Mouse (Mus musculus) liver, adult (tissue): ENCODE data around the gene Baz2b.

Experiments used
- GATA4 ChIP-seq: IDR thresholded peaks from 2 replicates; pipeline ENCODE4 v1.6.1; 2014; ENCODE audit warnings: mild to moderate bottlenecking, low read length; ENCODE audit not compliant: insufficient replicate concordance

Baz2b gene

DNA sequence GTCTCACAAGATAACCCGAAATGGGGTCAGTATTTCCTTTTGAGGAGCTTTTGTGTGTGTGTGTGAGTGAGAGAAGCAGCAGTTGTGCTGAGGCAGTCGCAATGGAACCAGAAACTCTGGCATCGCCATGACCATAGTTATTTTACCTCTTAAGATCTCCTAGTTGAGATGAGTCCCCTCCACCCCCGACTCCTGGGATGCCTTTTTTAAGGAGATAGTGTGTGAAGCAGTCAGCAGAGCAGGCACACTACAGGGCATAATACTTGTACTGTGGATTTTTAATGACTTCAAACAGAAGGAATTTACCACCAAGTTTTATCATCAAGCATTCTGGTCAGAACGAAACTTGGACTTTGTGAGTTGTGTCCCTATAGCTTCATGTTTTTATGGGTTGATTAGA, 1.2 kb upstream of the Baz2b start:
- TF ChIP-seq GATA4 = no peak

DNA sequence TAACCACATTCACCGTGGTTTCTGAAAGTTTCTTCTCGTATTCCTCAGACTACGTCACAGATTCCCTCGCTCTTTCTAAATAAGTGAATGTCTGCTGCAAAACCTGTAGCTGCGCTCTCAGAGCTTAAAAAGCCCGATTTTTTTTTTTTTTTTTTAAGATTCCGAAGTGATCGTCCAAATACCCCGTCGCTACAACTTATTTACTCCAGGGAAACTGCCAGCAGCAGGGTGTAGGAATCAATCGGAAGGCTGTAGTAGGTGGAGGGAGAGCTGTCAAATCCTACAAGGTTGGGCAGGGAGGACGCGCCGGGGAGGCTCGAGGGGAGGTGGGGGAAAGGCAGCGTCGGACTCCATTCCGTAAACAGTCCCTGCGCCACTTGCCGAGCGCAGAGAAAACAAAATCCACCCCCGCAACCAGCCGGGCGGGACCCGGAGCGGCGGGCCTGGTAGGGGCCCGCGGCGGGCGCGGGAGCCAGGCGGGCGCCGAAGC, 472 bp downstream of the Baz2b start:
- TF ChIP-seq GATA4 = no peak

DNA sequence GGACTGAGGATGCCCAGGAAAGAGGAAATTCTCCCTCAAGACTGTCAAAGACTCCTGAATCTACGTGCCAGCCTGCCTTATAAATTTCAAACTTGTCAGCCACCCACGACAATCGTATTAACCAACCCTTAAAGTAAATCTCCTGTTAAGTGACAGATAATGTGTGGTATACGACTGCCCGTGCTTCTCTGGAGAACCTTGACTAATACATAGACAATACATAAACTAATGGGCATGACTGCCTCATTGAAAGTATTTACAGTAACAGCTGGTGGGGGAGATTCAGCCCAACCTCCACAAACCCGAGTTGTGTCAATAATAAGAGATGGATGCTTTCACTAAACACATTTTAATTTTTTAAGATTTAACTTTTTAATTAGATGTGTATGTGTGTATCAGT, 3.8 kb downstream of the Baz2b start:
- no peak for TF ChIP-seq GATA4

DNA sequence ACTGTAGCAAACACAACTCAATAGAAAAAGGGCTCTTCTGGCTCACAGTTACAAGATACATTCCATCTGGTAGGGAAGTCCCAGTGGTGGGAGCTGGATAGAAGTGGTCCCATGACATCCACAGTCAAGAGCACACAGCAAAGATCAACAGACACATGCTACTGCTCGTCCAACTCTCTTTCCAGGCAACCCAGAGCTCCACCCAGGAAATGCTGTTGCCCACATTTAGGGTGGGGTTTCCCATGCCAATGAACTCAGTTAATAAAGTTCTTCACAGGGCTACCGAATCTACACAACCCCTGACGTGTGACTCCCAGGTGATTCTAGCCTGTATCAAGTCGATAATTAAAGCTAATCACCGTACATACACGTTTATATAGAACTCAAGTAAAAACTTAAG, 5.5 kb downstream of the Baz2b start:
- no peak for TF ChIP-seq GATA4

DNA sequence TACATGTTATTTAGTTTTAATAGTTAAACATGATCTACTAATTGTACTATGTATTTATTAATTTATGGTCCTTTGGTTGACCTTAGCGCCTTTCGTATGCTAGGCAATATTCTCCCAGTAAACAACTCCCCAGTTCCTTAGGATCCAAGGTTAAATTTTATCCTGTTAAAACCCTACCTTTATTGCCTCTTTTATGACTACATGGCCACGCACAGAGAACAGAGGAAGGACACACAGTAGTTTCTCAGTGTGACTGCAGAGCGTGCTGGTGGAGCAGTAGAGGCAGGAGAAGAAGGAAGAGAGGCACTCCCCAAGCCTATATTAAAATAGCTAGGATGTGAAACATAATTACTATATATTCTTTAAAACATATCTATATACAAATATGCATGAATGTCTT, 5.9 kb downstream of the Baz2b start:
- no peak for TF ChIP-seq GATA4

DNA sequence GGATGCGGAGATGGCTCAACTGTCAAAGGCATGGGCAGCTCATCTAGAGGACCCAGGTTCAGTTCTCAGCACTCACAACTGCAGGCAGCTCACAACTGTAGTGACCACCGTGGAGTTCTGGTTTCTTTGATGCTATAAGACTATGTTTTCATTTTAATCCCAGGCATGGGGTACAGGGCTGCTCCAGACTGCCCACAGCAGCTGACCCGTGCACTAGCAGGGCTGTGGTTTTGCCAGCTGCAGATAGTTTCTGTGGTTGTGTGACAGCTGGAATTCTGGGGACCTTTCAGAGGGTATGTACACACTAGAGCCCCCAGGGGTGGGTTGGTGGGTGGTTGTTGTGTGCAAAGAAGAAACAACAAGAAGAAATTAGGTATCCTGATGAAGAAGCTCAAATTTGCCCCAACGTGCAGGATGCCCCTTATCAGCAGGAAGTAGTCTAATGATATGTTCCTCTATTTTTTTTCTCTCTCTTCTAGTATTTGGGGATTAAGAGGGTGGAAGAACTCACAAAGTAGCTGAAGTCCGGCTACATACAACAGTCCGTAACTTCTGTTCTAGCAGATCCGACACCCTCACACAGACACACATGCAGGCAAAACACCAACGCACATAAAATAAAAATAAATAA, 6.6 kb downstream of the Baz2b start:
- TF ChIP-seq GATA4 = no peak

DNA sequence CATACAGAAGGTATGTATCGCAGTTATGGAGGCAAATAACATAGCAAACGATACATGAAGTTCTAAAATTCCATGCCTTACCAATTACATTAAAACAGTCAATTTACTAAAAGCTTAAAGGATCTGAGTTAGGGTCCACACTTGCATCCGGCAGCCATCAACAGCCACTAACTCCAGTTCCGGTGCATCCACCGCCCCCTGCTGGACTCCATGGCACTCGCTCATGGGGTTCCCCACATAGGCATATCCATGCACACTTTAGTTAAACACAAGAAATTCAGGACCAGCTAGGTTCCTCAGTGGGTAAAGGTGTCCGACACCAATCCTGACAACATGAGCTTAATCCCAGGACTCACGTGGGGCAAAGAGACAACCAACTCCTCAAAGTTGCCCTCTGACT, 9.0 kb downstream of the Baz2b start:
- TF ChIP-seq GATA4 = no peak

DNA sequence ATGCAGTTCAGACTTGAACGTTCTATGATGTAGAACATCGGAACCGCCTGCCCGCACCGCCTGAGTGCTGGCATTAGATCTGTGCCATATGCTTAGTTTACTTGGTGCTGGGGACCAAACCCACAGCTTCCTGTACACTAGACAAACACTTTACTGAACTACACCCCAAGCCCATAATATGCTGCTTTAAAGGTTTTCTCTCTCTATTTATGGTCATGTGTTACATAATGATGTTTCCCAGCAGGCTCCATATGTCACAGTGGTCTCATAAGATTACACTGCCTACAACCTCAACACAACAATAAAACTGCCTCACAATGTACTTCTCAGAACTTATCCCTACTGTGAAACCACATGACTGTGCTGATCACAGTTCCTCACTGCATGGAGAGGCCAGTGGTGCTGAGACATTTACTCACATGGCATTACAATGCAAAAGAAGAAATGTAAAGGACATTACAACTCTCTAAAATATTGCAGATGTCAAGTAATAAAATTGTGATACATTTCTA, 9.5 kb downstream of the Baz2b start:
- no peak for TF ChIP-seq GATA4

DNA sequence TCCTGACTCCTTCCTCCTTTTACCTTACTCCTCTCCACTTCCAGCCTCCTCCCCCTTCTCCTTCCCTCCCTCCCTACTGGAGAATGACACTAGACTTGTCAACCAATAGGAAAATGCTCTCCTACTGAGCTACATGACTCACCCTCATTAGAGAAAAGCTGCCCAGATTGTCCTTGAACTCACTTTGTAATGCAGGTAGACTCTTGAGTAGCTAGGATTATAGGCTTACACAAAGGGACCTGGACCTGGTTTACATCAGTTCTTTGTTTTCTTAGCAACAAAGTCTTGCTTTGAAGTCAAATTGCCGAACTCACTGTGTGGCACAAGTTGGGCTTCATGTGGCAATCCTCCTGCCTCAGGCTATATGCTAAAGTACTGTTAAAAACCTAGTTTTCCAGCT, 12.8 kb downstream of the Baz2b start:
- no peak for TF ChIP-seq GATA4

DNA sequence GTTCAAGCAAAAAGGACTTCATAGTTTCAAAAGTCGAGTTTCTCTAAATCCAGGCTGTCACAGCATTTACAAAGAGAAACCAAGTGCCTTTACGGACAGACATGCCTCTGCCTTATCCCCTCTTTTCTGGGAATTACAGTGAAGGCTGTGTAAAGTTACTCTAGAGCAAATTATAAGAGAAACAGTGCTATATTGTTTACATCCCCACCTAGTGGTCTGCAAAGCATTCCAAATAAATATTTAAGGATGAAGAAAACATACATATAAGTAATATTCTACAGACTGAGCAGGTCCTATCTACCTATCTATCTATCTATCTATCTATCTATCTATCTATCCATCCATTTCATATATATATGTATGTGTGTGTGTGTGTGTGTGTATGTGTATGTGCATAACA, 27.9 kb downstream of the Baz2b start:
- no peak for TF ChIP-seq GATA4

DNA sequence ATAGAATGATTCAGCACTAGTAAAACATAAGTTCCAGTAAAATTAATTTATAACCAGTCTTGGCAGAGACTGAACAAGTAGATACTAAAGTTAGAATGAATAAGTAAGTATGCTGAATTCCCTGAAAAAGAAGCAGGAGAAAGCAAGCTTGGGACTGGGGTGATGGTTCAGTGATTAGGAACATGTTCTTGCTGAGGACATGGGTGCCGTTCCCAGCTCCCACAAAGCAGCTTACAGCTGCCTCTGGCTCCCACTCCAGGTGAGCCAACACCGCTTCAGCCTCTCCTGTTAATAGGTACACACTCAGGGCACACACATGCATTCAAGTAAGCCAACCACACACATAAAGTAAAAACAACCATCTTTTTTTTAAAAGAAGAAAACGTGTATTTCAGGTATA, 32.1 kb downstream of the Baz2b start:
- TF ChIP-seq GATA4 = no peak

DNA sequence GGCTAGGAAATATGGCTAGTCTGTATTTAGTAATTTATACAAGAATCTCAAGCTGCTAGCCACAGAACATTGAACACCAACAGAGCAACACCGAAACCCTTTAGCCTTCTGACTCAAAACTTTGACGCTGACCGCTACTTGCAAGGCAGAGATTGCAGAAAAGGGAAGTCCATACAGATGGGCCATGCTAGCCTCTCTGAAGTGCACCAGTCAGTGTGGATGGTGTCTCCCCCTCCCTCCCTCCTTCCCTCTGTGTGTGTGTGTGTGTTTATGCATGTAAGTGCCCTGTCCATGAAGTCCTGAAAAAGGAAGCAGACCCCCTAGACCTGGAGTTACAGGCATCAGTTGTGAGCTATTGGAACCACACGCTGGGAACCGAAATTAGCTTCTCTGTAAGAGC, 33.6 kb downstream of the Baz2b start:
- TF ChIP-seq GATA4 = no peak

DNA sequence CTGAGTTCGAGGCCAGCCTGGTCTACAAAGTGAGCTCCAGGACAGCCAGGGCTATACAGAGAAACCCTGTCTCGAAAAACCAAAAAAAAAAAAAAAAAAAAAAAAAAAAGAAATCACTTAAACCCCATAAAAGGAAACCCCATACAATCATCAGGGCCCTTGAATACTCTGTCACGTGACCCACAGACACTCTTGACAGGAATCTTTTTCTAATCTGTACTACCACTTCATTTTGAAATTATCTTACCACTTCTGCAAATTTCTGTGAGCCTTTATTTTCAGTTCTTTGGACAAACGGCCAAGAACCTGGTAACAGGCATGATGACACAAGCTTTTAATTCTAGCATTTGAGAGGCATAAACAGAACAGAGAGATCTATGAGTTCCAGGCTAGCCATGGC, 34.6 kb downstream of the Baz2b start:
- TF ChIP-seq GATA4 = no peak

DNA sequence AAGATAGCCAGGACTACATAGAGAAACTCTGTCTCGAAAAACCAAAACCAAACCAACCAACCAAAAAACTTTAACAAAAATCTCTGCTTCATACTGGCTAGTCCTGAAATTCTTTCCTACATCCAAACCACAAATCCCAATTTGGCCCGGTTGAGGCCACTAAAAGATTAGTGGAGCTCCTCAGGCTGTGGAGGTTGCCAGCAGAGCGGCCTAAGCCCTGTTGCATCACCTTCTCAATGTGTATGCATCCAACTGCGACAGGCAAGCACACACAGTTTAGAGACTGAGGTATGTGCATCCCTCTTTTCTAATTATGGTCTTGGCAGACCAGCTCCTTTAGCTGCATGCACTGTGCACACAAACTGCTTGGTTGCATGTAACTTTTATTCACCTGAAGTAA, 36.0 kb downstream of the Baz2b start:
- TF ChIP-seq GATA4 = no peak

DNA sequence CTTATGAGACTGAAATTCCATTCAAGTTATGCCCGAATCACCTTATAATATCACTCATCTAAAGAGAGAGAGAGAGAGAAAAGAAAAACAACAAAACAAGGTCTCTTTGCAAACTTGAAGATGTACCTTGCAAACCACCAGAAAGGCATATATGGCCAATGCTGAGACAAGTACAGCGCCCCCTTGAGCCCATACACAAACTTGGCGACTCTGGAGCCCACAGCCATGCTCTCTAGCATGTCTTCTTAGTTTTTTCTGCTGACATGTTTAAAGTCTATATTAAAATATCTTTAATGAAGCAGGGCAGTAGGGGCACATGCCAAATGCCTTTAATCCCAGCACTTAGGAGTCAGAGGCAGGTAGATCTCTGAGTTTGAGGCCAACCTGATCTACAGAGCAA, 36.4 kb downstream of the Baz2b start:
- no peak for TF ChIP-seq GATA4

DNA sequence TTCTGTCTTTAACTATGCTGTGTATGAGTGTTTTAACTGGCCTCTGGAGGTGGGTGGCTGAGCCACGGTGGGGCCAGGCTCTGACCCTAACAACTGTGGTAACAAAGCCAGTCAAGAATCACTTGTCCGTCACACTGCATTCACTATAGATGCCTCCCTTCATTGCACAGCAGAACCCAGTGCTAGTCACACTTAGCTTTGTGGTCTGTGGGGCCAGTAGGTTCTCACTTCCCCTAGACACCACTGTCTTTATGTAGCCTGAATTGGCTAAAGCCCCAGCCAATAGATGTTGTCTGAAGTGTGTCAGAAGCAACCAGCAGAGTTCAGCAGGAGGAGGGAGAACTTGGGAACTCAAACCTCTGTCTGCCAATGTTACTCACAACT, 37.1 kb downstream of the Baz2b start:
- TF ChIP-seq GATA4 = no peak

DNA sequence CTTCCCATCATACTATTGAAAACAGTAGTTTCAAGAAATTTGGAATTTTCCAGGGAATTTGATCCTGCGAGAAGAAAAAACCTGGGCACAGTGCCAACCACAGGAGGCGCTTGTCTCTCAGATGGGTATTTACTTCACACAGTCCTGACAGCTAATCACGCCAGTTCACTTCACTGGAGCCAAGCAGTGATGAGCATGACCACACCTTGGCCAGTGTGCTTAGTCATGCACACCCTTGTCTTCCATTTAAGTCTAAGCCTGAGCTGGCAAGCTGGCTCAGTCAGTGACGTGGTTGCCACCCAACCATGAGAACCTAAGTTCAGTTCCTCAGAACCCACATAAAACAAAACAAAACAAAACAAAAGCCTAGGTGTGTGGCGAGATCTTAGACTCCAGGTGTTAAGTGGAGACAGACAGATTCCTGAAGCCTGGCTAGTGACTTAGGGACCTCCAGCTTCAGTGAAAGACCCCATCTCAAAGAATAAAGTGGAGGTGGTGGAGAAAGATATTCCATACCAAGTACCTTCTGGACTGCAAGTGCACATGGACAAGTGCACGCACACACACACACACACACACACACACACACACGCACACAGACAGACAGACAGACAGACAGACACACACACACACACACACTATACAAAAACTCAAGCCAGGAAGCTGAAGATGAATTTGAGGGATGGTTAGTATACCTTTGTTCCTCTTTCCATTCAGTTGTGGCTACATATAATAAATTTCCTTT, 37.7 kb downstream of the Baz2b start:
- TF ChIP-seq GATA4 = no peak
